Mouse (Mus musculus): ENCODE data around the gene Snrpd3.

GRCm38 (mm10) chr10:75568851-75569250 is 51.5 kb downstream of the Snrpd3 start:
- TF ChIP-seq GATA1 (IDR thresholded peaks at IDR 0.05; ENCODE audit: low read length) (no peak), TAL1 (IDR thresholded peaks at IDR 0.05; ENCODE audit: low read length) (no peak)

All from erythroblast, embryonic 14.5 days (primary cell).